Mouse (Mus musculus): ENCODE measurements around the gene Gm2115.
A peak's percentile ranks its signal among the peaks of the same experiment; 100 is the strongest.

DNA sequence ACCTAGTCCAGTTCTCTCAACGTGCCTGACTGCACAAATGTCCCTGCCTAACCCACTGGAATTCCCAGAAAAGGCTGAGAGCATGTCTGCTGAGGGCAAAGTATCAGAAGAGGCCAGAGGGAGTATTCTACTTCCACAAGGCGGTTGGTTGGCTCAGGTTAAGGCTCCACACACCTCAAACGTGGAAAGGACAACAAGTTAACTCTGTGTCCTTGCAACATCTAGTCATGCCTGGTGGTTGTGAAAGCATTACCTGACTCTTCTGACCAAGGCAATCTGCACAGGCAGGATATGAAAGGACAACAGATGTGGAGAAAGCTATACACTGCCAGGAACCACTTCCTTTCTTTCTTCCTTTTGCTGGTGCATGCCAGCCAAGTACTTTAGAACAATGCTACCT lies 75.7 kb downstream of the Gm2115 start:
- TF ChIP-seq CTCF (IDR thresholded peaks at IDR 0.05) (no peak), EP300 (IDR thresholded peaks at IDR 0.05) (peak; percentile 25; the same call in 1 of the 2 replicates)

All from lung, postnatal 0 days (tissue).